Mouse (Mus musculus): ENCODE measurements at regions not wholly inside any gene's neighbourhood (a gene's known extent, or its start where the extent isn't known, plus 50 kb on each side); places are given as distances from the start of the nearest gene placed in this dataset.

DNA sequence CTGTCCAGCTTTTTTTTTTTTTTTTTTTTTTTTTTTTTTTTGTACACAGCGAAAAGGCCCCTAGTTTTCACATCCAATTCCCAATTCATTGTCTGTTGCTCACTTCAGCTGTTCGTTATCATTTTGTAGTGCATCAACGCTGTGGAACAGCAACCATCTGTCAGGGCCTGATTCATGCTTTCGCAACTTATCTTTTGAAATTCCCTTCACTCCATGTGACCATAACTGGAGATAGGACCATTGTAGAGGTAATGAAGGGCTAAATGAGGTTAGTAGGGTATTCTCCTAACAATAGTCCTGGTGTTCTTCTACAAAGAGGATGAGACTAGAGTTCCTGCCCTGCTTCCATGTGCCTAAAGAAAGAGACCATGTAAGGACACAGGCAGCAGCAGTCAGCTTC is 146.6 kb upstream of the Clnk start:
- DNase-seq (ENCODE audit: low read depth): no peak

DNA sequence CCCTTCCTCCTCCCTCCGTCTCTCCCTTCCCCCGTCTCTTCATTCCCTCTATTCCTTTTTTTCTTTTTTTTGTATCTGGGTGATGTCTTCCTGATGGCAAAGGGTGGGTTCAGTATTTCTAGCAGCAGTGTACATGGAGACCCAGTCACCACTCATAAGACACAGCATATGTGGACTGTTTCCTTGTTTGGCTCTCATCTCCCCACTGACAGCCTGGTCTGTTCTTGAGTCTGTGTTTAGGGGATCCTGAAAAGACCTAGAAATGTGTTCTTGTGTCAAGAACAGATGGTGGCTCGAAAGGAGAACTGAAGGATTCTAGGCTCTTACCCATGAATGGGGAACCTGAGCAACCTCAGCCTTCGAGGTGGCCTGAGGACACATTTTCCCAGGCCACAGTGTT is 124.0 kb upstream of the Clnk start:
- no peak for DNase-seq (ENCODE audit: low read depth)

DNA sequence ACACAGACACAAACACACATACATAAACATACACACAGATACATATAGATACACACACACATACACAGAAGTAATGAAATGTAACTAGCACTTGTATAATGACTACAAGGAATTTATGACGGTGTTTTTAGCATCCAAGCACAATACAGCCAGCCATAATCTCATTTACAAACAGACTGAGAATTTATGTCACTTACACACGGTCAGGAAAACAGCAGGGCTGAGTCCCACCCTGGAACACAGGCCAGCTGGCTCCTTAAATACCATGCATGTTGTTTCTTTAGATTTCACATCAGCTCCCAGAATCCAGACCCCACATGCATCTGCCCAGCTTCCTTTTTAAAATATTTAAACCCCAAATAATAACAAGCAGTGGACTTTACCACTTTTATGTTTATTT is 123.1 kb upstream of the Clnk start:
- DNase-seq (ENCODE audit: low read depth): no peak

DNA sequence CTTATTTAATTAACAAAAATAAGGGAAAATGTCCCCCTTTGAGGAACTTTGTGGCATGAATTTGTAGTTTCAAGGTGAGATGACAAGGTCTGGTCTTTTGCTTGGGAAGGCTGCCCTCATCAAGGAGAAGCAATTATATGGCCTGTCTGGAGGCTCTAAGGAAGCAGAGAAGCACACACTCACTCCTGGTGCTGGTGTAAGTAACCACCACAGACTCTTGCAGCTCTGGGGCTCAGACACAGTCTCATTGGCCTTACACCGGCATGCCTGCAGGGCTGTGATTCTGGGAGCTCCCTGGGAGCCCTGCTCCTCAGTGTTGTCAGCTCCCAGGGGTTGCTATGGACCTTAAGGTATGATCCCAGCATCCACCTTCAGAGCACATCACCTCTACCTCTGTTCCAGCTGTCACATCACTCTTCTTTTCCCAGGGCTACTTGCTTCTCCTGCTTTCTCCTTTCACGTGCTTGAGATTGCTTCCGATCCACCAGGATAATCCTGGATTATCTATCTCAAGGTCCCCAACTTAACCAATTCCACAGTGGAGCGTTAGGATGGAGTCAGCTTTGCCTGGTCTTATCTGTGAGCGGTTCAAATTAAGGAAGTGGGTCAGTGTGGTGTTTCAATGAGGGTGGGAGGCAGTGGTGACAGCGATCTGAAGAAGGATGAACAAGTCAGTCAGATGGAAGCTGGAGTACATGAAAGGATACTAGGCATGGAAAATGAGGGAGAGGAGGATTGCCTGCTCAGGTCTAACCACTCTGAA is 96.0 kb upstream of the Clnk start:
- no peak for DNase-seq (ENCODE audit: low read depth)

DNA sequence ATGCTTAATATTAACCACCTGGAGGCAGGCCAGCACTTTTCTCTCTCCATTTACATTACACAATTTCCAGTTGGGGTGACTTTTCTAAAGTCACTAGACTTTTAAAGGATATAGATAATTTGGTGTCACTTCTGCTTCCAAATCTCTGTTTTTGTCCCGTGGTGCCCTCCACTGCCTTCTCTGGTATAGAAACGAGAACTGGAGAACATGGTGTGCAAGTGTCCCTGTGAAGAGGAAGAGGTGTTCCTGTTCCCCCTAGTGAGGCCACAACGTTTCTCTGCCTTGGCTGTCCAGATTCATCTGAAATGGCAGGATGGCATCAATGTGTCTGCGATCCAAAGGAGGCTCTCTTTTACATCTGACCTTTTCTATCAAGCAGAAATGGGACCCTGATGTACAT is 93.9 kb upstream of the Clnk start:
- no peak for DNase-seq (ENCODE audit: low read depth)

DNA sequence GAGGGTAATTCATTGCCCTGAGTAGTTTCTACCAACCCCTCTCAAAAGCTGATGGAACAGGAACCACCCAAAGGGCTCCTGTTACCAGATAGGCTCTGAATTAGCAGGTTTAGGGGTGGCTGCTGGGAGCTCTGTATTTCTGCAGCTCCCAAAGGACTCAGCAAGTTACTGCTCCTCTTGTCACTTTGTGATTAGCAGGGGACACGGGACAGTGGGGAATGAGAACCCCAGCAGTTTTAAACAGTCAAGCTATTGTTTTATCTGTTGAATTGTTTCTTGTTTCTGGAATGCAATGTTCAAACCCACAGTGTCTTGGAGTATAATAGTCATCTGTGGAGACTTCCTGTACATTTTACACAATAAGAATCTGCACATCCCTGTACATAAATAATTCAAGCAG is 90.4 kb upstream of the Clnk start:
- no peak for DNase-seq (ENCODE audit: low read depth)

DNA sequence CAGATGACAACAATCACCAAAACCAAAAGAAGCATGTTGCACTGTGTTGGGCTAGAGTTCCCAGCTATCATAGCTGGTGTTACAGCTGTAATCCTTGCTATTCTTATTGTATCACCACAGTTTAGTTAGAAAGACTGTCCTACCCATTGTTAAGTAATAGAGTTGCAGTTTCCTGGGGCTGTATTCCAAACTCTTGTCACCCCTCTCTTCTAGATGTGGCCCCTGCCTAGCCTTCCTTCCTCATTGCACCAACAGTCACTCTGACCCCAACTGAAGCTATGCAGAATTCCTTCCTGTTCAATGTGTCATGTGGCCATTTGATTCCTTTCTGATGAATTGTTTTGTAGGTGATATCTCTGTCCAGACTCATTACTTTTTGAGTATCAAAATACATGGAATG is 87.8 kb upstream of the Clnk start:
- no peak for DNase-seq (ENCODE audit: low read depth)

DNA sequence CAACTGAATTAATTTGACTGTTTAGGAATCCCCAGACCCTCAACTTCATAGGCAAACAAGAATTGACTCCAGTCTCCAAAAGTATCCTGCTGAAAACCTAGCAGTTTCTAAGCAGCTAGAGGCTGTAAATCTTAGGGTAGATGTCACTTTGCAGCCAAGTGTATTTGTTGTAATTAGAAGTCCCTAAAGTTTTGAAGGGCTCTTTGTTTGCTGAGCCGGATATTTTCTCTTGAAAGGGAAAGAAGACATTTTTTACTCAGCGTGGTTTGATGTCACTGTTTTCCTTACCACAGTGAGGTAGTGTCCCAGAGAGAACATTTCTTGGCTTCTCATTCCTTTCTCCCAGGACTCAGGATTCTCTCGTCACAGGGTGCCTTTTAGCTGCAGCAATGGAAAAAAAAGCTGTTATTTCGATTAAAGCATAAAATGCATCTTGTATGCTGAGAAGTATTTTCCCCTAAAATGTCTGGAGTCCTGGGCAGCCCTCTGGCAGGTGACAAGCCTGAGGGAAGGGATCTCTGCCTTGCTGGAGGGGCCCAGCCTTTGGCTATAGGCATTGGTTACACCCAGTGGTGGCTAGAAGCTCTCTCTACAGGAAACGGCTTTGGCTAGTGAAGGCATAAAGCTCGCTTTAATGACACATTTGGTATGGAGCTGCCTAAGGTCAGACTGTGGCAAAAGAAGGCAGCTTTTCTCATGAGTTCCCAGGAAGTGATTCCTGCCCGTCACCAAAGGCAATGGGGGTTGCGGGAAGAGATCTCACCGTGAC is 74.1 kb upstream of the Clnk start:
- DNase-seq (ENCODE audit: low read depth): no peak

DNA sequence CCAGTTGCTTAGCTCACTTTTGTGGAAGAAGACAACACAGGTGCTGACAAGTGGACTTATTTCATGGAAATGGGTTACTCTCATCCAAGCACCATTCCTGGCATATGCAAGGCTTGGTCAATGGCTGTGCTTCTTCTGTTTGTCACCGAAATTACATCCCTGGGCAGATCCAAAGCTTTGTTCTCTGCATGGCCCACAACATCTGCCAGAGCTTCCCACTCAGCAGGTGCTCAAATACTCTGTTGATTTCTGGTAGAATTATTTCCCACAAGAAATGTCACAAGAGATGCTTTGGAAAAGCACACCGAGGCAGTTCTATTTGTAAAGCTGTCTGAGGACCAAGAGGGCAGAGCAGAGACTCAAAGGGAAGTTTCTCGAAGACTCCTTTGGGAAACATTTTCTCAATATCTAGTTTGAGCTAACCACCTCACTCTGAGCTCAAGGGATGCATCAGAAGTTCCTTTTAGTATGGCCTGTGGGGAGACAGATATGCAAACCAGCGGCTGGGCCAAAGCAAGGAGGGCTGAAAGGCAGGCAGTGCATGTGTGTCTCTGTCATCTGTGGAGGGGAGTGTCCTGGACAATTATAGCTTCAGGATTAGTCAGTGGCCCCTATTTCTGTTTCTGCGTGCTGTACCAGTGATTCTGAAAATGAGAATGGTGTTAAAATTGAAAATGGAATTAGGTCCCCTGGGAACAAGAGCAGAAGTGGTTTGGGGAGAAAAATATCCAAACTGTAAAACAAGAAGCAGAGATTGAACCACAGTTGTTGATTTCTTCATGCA is 69.5 kb upstream of the Clnk start:
- no peak for DNase-seq (ENCODE audit: low read depth)

DNA sequence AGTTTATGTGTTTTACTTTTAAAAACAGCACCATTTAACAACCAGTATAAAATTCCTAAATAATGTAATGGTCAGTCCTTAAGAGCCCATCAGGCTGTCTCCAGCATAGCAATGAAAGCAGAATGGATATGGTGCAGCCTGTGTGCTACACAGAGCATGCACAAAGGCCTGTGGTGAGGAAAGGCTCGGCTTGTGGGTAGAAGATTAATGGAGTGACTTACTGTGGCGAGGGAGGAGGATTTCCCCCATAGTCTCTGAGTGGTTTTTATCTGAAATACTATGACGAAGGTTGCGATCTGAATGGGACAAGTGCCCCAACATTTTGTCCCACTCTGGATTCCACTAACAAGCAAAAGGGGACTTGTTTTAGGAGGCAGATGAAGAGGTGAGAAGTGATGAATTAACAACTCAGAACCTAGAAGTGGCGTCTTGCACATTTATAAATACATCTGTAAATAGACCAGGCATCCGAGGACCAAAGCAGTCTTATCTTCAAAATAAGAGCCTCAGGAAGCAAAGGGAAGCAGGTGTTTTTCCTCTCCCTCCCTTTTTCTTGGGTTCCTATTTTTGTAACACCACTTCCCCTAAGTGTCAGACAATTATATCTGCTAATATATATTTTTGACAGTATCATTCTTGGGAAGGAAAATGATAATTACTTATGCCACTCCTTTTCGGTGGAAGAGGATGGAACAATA is 55.9 kb upstream of the Clnk start:
- peak; percentile 25 for DNase-seq (ENCODE audit: low read depth)

DNA sequence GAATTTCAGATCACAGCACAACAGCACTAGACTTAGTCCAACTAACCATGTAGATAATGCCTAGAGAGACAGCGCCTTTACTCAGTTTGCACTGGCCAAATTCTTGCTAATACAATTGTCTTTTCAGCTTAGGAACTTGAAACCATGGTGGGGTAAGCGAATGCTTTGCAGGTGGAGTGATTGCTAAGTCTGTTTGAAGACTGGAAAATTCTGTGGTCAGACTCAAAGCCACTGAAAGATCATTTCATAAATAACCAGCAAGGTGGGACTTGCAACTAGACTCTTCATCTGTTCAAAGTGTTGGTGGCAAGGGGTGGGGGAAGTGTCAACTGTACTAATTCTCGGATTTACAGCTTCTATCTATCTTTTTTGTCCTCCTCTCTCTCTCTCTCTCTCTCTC is 50.4 kb upstream of the Clnk start:
- no peak for DNase-seq (ENCODE audit: low read depth)

All from c-Kit-positive CD71-negative TER-119-negative erythroid progenitor cells, embryonic 14.5 days (primary cell).